In genomic region chr2:35696193-35696541, GRCm38 (mm10) we compare ENCODE assay signal across 9 mouse cellular contexts.
DNase-seq lines count a peak whose midpoint lies in the region; ATAC-seq and TF ChIP-seq lines count a peak whose summit lies in the region.
"Had no signal": no experiment of that assay in that cellular context is flagged by ENCODE, and none has a peak within 500 bp of the region (broad histone marks: within the 10 kb centered on the region; RNA-seq: fewer than 3 reads in every experiment).

No protein-coding gene starts in this region.

- H3K36me3 ChIP-seq in kidney, embryonic 14.5 days (ENCODE audit: control insufficient read depth, insufficient read depth, low read length), result no peaks in the 10 kb centered on the region
- H3K36me3 ChIP-seq in embryonic facial prominence, embryonic 13.5 days, result peaks cover 4% of the 10 kb centered on the region; the same call in 1 of the 2 replicates
- H3K36me3 ChIP-seq in macrophage (ENCODE audit: inconsistent target), result no peaks in the 10 kb centered on the region

- H3K9me3 ChIP-seq in kidney, embryonic 14.5 days (ENCODE audit: control insufficient read depth, low read length), result no peaks in the 10 kb centered on the region
- no peaks in the 10 kb centered on the region for H3K9me3 ChIP-seq in embryonic facial prominence, embryonic 13.5 days
- H3K9me3 ChIP-seq: megakaryocyte, embryonic 14.5 days had no signal

- ATAC-seq in kidney, embryonic 14.5 days (ENCODE audit: low FRiP score, low TSS enrichment), result no peak
- ATAC-seq in embryonic facial prominence, embryonic 13.5 days (ENCODE audit: insufficient number of reproducible peaks, insufficient read depth, low FRiP score, low TSS enrichment, low read depth), result no peak

- no peak overlapping the region; the same call in 1 of the 2 replicates for H3K4me2 ChIP-seq in kidney, embryonic 14.5 days (replicated peaks; ENCODE audit: low read depth, low read length)
- peak overlapping the region; percentile 52 for H3K4me2 ChIP-seq in embryonic facial prominence, embryonic 13.5 days

- H3K27ac ChIP-seq in kidney, embryonic 14.5 days (ENCODE audit: low read depth, low read length), result peak overlapping the region; percentile 86; the same call in 1 of the 2 replicates
- H3K27ac ChIP-seq in embryonic facial prominence, embryonic 13.5 days, result peak overlapping the region; percentile 92
- peak overlapping the region; percentile 57 for H3K27ac ChIP-seq in macrophage
- H3K27ac ChIP-seq in cerebellum, adult 2 months (ENCODE audit: insufficient read depth, low read length), result no peak overlapping the region

- peaks cover 42% of the 10 kb centered on the region for H3K4me1 ChIP-seq in kidney, embryonic 14.5 days (ENCODE audit: control insufficient read depth, insufficient read depth, low read length)
- H3K4me1 ChIP-seq in embryonic facial prominence, embryonic 13.5 days, result peaks cover 99% of the 10 kb centered on the region
- H3K4me1 ChIP-seq in cerebellum, adult 2 months (ENCODE audit: control insufficient read depth, insufficient read depth, low read length), result peaks cover 78% of the 10 kb centered on the region

- H3K79me2 ChIP-seq in macrophage (ENCODE audit: inconsistent target), result no peaks in the 10 kb centered on the region

- WGBS in kidney, embryonic 14.5 days, result 50% methylated on average over 7 of the region's 7 CpGs
- WGBS in embryonic facial prominence, embryonic 13.5 days, result 45% methylated on average over 7 of the region's 7 CpGs
- 82% methylated on average over 7 of the region's 7 CpGs for WGBS in macrophage (ENCODE audit: missing documents)
- WGBS in cerebellum, adult 2 months, result 32% methylated on average over 7 of the region's 7 CpGs

- H3K27me3 ChIP-seq in kidney, embryonic 14.5 days (ENCODE audit: control insufficient read depth, insufficient read depth, low read length), result no peaks in the 10 kb centered on the region
- no peaks in the 10 kb centered on the region for H3K27me3 ChIP-seq in embryonic facial prominence, embryonic 13.5 days
- H3K27me3 ChIP-seq in cerebellum, adult 2 months (ENCODE audit: control insufficient read depth, insufficient read depth, low read length), result no peaks in the 10 kb centered on the region

- DNase-seq in kidney, postnatal 36 days, result no peak
- peak; percentile 61 for DNase-seq in brain, adult 2 months (ENCODE audit: low read depth, low spot score)
- DNase-seq in cerebellum, adult 2 months, result no peak
- DNase-seq in B cell, adult 2 months, result no peak
- DNase-seq: layer of hippocampus, postnatal 36 days had no signal

- no peak overlapping the region for H3K4me3 ChIP-seq in kidney, embryonic 14.5 days (ENCODE audit: low read length)
- no peak overlapping the region for H3K4me3 ChIP-seq in embryonic facial prominence, embryonic 13.5 days
- H3K4me3 ChIP-seq in macrophage (ENCODE audit: inconsistent target), result no peak overlapping the region
- H3K4me3 ChIP-seq in cerebellum, adult 2 months (replicated peaks; ENCODE audit: insufficient read depth, low read depth, low read length), result no peak overlapping the region
- H3K4me3 ChIP-seq: megakaryocyte, embryonic 14.5 days had no signal

- no peak for TF ChIP-seq CTCF in cerebellum, adult 2 months (IDR thresholded peaks at IDR 0.05; ENCODE audit: borderline replicate concordance, insufficient read depth, low read depth, low read length)

- no peak overlapping the region for H3K9ac ChIP-seq in kidney, embryonic 14.5 days (ENCODE audit: low read depth, low read length)
- no peak overlapping the region for H3K9ac ChIP-seq in embryonic facial prominence, embryonic 13.5 days

- TF ChIP-seq POLR2A in cerebellum, adult 2 months (IDR thresholded peaks at IDR 0.05; ENCODE audit: borderline replicate concordance, insufficient read depth, low read length), result no peak
